Mouse (Mus musculus) embryonic fibroblast, embryonic 13.5 days (primary cell): ENCODE data around the gene Cd99l2.

Source experiments
- CTCF ChIP-seq: IDR thresholded peaks from 2 replicates; pipeline ENCODE4 v1.5.1; 2011; ENCODE audit warnings: mild to moderate bottlenecking, control low read depth, low read length, moderate library complexity, borderline replicate concordance; ENCODE audit not compliant: insufficient read depth
- POLR2A ChIP-seq: IDR thresholded peaks from 2 replicates; pipeline ENCODE4 v1.6.1; 2011; ENCODE audit warnings: low read depth, mild to moderate bottlenecking, control low read depth, low read length, moderate library complexity

DNA sequence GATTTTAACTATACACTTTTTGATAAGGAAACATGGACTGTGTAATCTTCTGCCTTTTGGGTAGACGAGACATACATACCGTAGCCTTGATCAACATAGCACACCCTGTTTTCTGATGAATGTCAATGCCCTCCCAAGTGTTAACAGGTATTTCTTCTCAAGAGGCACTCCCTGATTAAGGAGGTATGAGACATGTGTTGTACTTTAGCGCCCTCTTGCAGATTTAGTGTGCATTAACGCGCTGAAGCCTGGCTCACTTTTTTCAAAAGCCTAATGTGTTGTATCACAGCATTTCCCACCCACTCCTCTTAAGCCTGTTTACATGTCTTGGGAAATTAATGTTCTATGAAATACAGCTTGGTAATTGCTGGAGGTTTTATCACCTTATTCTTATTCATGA is 111.1 kb downstream of the Cd99l2 start:
- TF ChIP-seq CTCF: no peak
- no peak for TF ChIP-seq POLR2A
